Mouse (Mus musculus) olfactory bulb, adult 2 months (tissue): ENCODE data around the gene Prickle1.

ENCODE experiments used
- CTCF ChIP-seq: fragments of 200-500 bp; IDR thresholded peaks from 2 replicates; pipeline ENCODE4 v1.5.1; 2012; ENCODE audit warnings: low read depth, mild to moderate bottlenecking, low read length, moderate library complexity; ENCODE audit not compliant: insufficient read depth
- POLR2A ChIP-seq: fragments of 200-500 bp; IDR thresholded peaks from 2 replicates; pipeline ENCODE4 v1.6.1; 2012; ENCODE audit warnings: mild to moderate bottlenecking, low read depth, low read length, moderate library complexity; ENCODE audit not compliant: insufficient read depth

- TF ChIP-seq CTCF (no peak), POLR2A (no peak)
Observed at GRCm38 (mm10) chr15:93475688-93476087, 120.0 kb downstream of the Prickle1 start.
